Mouse (Mus musculus) testis, postnatal 14 days (tissue): ENCODE measurements at regions not wholly inside any gene's neighbourhood (a gene's known extent, or its start where the extent isn't known, plus 50 kb on each side); places are given as distances from the start of the nearest gene placed in this dataset.

Experiments
- DNase-seq: peaks from one replicate; pipeline ENCODE4 v3.0.0; 2021; ENCODE audit warnings: low spot score

DNA sequence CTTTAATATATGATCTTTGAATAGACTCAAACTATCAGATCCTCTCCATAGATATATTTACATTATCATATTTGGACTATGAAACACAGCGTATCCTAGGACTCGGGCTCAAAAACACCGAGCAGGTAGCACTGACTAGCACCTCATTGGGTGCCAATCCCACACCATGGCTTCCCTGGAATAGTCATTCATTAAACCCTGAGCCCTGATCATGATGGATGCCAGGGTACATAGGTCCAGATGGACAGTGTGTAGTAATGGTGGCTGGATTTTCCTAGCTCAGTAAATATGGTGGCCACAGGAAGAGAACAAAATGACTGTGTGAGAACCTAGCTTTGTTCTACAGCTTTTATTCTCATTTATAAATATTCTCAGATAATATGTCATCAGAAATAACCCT, 390.1 kb upstream of the Nr2f2 start:
- DNase-seq = no peak

- DNase-seq = no peak
Measured at GRCm38 (mm10) chr7:70754826-70755225, 388.3 kb upstream of the Nr2f2 start.

DNA sequence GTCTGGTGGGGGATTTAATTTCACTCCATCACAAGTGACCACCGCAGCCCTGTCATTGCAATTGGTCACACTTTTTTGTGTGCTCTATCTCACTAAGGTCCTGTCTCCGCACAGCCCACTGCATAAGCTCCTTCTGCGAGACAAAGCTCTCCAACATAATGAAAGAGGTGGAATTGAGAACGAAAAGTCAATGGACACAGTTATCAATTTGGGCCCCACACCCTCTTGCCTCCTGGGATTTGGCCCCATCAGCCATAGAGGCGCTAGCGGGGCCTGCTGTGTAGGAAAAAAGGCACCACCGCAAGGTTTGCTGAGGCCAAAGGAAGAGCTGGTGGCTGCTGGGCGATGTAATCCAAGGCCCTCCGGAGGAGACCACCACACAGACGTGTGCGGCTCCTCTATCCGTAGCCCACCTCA, 386.3 kb upstream of the Nr2f2 start:
- DNase-seq = no peak

DNA sequence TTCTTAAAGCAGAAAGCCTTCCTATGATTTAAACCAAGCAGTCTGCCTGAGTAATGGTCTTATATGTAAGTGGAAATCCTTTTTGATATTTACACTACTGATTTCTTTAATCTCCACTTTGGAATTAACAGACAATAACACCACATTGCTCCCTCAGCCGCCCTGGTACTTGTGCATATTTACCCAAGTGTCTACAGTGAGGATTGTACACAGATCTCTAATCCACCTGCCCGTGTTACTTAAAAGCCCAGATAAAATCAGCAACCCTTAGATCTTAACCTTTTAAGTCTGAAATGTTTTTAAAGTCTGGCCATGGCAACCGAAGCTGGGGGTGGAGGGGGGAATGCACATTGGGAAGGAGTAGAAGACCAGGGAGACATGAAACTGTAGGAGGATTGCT, 382.3 kb upstream of the Nr2f2 start:
- DNase-seq = no peak

GRCm38 (mm10) chr7:70748345-70748744, 381.8 kb upstream of the Nr2f2 start:
- no peak for DNase-seq

DNA sequence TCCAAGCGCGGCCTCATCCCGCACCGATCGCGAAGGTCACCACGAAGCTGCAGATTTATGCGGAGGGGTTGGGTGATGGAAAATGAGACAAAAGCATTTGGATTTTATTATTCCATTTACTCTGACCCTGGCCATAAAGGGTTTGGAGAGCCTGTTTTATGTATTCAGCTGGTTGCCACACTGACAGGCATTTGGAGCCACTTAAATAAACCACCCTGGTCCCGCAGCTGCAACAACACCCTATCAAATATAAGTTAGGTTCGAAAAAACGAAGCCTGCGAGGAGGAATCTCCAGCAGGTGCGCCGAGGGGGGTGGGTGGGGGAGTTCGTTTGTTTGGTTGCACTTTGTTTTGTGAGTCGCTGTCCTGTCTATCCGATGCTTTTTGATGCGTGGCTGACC, 377.8 kb upstream of the Nr2f2 start:
- no peak for DNase-seq

GRCm38 (mm10) chr7:70735591-70735990, 369.1 kb upstream of the Nr2f2 start:
- no peak for DNase-seq

- DNase-seq = no peak
Measured at GRCm38 (mm10) chr7:70733501-70733900, 367.0 kb upstream of the Nr2f2 start.

GRCm38 (mm10) chr7:70729896-70730295, 363.4 kb upstream of the Nr2f2 start:
- DNase-seq = no peak

DNA sequence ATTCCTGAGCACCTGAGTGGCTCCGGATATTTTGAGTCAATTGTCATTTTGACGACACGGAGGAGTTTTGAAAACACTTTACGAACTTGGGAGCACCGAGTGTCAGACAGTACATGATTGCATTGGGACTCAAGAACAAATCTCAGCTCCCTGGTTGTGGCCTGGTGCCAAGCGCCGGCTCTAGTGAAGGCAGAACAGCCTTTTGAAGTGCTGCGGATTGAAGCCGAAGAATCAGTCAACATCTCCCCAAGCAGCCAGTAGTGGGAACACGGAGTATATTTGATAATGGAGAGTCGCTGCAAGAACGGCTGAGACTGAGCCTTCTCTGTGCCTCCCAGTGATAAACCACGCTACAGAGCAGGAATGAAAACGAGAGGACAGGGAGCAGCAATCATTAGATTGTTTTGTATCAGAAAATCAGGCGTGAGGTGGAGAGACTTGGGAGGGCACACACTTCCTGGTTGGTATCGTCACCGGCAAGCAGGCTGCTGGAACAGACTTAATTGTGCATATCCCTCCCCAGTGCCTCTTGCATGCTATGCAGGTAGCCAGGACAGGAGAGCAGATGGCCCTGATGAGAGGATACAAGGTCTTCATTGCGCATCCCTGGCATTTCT, 351.7 kb upstream of the Nr2f2 start:
- DNase-seq = peak; percentile 36

GRCm38 (mm10) chr7:70717608-70718007, 351.1 kb upstream of the Nr2f2 start:
- no peak for DNase-seq

GRCm38 (mm10) chr7:70716811-70717458, 350.4 kb upstream of the Nr2f2 start:
- peak; percentile 11 for DNase-seq

DNA sequence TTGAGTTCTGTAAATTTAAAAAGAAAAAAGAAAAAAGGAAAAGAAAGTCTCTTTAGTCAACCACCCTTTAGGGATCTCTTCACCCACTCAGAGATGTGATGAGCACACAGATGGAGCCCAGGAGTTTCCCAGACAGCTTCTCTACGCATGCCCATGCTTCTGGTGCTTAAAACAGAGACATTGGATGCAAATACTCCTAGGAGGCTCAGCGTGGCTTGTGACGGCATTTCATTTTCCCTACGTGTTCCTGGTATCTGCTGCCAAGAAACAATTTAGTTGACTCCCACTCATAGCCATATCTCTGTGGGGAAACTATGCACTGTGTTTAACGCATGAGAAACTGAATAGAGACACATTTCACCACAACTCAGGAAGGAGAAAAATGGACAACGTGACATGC, 345.6 kb upstream of the Nr2f2 start:
- DNase-seq = no peak

- DNase-seq = no peak
Measured at GRCm38 (mm10) chr7:70706281-70706680, 339.7 kb upstream of the Nr2f2 start.

DNA sequence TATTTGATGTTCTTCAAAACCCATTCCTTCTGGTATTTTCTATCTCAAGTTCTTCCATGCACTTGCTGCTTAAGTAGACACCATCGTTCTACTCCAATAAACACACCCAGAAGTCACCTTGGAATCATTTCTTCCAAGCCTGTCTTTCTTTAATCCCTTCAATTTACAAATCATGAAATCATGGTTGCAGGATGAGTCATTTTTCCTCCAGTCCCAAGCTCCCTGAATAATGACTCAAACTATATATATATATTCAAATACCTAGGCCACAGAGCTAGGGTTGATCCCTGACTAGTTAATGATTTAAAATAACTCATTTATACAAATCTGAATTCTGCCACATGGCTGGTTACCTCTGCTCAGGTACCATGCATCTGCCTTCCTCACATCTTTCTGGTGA, 337.2 kb upstream of the Nr2f2 start:
- DNase-seq = no peak

GRCm38 (mm10) chr7:70700461-70700860, 333.9 kb upstream of the Nr2f2 start:
- no peak for DNase-seq

DNA sequence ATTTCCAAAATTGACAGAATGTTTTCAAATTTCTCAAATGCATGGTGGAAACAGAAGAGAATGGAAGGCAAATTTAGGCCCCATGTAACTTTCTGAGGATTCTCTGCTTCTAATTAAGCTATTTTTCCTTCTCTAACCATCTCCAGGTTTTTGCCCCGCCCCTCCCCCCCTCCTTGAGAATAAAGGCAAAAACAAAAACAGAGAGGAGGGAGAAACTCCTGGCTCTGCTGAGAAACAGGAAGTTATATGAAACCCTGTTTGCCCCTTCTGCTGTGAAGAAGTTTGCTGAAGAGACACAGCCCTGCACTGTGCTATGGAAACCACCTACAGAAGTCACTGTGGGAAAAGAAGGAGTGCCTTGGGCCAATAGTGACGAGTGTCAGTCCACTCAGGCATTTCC, 332.9 kb upstream of the Nr2f2 start:
- no peak for DNase-seq

GRCm38 (mm10) chr7:70698986-70699385, 332.5 kb upstream of the Nr2f2 start:
- no peak for DNase-seq

- no peak for DNase-seq
Measured at GRCm38 (mm10) chr7:70692160-70692559, 325.6 kb upstream of the Nr2f2 start.

GRCm38 (mm10) chr7:70690845-70691244, 324.3 kb upstream of the Nr2f2 start:
- DNase-seq = no peak

GRCm38 (mm10) chr7:70669065-70669464, 302.5 kb upstream of the Nr2f2 start:
- no peak for DNase-seq

DNA sequence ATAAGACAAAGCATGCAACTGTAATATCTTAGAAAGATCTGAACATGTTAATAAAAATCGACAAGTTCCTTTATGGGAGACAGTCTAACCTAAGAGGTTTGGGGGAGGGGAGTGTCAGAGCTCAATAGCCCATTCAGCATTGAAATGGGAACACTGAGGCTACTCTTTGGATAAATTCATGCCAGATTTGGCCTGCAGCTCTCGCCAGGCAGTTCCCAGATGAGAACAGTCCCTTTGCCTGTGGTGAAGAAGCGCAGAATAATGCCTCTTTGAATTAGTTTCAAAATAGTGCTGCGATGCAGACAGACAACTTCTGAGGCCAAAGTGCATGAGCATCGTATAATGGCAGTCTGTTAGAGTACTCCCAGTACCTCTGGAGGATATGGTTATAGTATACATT, 293.6 kb upstream of the Nr2f2 start:
- no peak for DNase-seq

GRCm38 (mm10) chr7:70649760-70650377, 283.3 kb upstream of the Nr2f2 start:
- no peak for DNase-seq

DNA sequence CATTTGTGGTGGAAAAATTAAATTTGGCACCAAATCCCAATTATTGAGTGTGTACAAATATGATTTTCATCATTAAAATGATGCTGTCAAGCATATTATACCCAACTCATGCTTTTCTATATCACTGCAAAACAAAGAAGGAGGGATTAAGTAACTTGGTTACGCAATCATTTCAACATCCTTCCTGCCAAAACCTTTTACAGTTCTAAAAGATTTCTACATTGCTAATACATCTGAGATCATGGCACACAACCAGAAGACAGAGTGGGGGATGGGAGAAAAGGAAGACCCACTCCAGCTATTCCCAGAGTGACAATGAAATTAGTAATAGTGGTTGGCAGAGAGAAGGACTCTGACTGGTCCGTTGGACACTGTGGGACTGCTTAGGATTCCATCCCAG, 280.3 kb upstream of the Nr2f2 start:
- DNase-seq = no peak
